8 mouse cellular contexts compared by ENCODE assay signal in the genomic region with DNA sequence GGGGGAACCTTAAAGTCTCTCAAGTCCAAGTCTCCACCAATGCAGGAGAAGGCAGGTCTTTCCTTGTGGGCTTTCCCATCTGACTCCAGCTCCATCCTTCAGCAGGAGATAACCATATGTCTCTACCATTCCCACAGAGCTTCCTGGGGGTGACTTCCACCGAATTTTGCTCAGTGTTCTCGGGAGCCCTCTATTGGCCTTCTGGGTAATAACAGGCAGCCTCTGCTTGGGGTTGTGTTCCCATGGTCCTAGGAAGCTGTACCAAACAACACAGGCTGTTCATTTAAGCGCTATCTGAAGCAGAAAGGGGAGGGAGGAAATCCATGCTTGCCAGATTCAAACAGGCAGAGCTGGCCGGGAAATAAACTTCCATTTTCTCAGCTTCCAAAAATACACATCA.
A peak's percentile ranks its signal among the peaks of the same experiment; 100 is the strongest.
DNase-seq lines count a peak whose midpoint lies in the region; ATAC-seq and TF ChIP-seq lines count a peak whose summit lies in the region.

No protein-coding gene starts in this region.

- no peak overlapping the region for H3K4me2 ChIP-seq in forebrain, postnatal 0 days (ENCODE audit: low read depth)
- no peak overlapping the region for H3K4me2 ChIP-seq in hindbrain, postnatal 0 days (ENCODE audit: low read depth, low read length)

- WGBS in thymus, adult 2 months = 13% methylated on average over 4 of the region's 4 CpGs
- 9% methylated on average over 4 of the region's 4 CpGs for WGBS in forebrain, postnatal 0 days
- WGBS in hindbrain, postnatal 0 days = 5% methylated on average over 4 of the region's 4 CpGs

- H3K9me3 ChIP-seq in forebrain, postnatal 0 days (ENCODE audit: low read length) = no peaks in the 10 kb centered on the region
- H3K9me3 ChIP-seq in hindbrain, postnatal 0 days (ENCODE audit: low read length) = no peaks in the 10 kb centered on the region

- H3K27me3 ChIP-seq in thymus, adult 2 months (ENCODE audit: control insufficient read depth, insufficient read depth, low read length) = no peaks in the 10 kb centered on the region
- no peaks in the 10 kb centered on the region for H3K27me3 ChIP-seq in forebrain, postnatal 0 days (ENCODE audit: insufficient read depth, low read length)
- H3K27me3 ChIP-seq in hindbrain, postnatal 0 days (ENCODE audit: insufficient read depth, low read length) = no peaks in the 10 kb centered on the region

- peak; percentile 76 for ATAC-seq in cerebellum, adult (ENCODE audit: insufficient number of reproducible peaks, low FRiP score, low TSS enrichment)
- peak; percentile 81 for ATAC-seq in forebrain, postnatal 0 days
- ATAC-seq in hindbrain, postnatal 0 days = peak; percentile 38; the same call in 1 of the 2 replicates
- no peak for ATAC-seq in erythroid progenitor cell, adult 5-6 weeks (replicated peaks; ENCODE audit: low FRiP score, poor library complexity, severe bottlenecking)

- no peak overlapping the region for H3K27ac ChIP-seq in thymus, adult 2 months (ENCODE audit: control insufficient read depth, insufficient read depth, low read length)
- no peak overlapping the region for H3K27ac ChIP-seq in forebrain, postnatal 0 days (ENCODE audit: low read depth, low read length)
- H3K27ac ChIP-seq in hindbrain, postnatal 0 days = no peak overlapping the region

- intact Hi-C loops in left cerebral cortex, postnatal 36 days (cut with DNase I) = loop anchor here (5.0 to 10.0 kb wide), 2 partner anchors 208 to 555 kb away; no protein-coding TSS in a partner anchor

- H3K36me3 ChIP-seq in thymus, adult 2 months (ENCODE audit: control insufficient read depth, insufficient read depth, low read length) = no peaks in the 10 kb centered on the region
- H3K36me3 ChIP-seq in forebrain, postnatal 0 days (ENCODE audit: insufficient read depth) = no peaks in the 10 kb centered on the region
- no peaks in the 10 kb centered on the region for H3K36me3 ChIP-seq in hindbrain, postnatal 0 days (ENCODE audit: insufficient read depth, low read length)

- H3K4me1 ChIP-seq in thymus, adult 2 months (replicated peaks; ENCODE audit: control insufficient read depth, insufficient read depth, low read length) = no peaks in the 10 kb centered on the region
- no peaks in the 10 kb centered on the region; the same call in 1 of the 2 replicates for H3K4me1 ChIP-seq in forebrain, postnatal 0 days (ENCODE audit: insufficient read depth)
- H3K4me1 ChIP-seq in hindbrain, postnatal 0 days (ENCODE audit: insufficient read depth, low read length) = no peaks in the 10 kb centered on the region

- TF ChIP-seq POLR2A in thymus, adult 2 months (IDR thresholded peaks at IDR 0.05; ENCODE audit: control insufficient read depth, extremely low read depth, insufficient read depth, low read length, poor library complexity) = no peak

- no peak overlapping the region for H3K9ac ChIP-seq in forebrain, postnatal 0 days
- H3K9ac ChIP-seq in hindbrain, postnatal 0 days (replicated peaks; ENCODE audit: low read length) = no peak overlapping the region

- DNase-seq in thymus, adult 2 months = peak; percentile 5
- no peak for DNase-seq in thymus, postnatal 14 days
- DNase-seq in forebrain, postnatal 0 days = peak; percentile 80
- DNase-seq in hindbrain, postnatal 0 days (ENCODE audit: low spot score) = peak; percentile 76
- peak; percentile 64 to 73 for DNase-seq in left cerebral cortex, postnatal 36 days (ENCODE audit: low spot score in 2 of 2)
- DNase-seq in ovary, postnatal 10 days (ENCODE audit: low spot score) = peak; percentile 22

- no peak overlapping the region for H3K4me3 ChIP-seq in thymus, adult 2 months (ENCODE audit: control insufficient read depth, insufficient read depth, low read length)
- no peak overlapping the region for H3K4me3 ChIP-seq in forebrain, postnatal 0 days (ENCODE audit: low read depth, low read length)
- no peak overlapping the region for H3K4me3 ChIP-seq in hindbrain, postnatal 0 days (ENCODE audit: low read length)

- TF ChIP-seq CTCF in thymus, adult 2 months (IDR thresholded peaks at IDR 0.05; ENCODE audit: borderline replicate concordance, control insufficient read depth, extremely low read depth, insufficient read depth, low read length, poor library complexity) = no peak
- peak; percentile 79 for TF ChIP-seq CTCF in forebrain, postnatal 0 days (IDR thresholded peaks at IDR 0.05; ENCODE audit: low read depth)
- peak; percentile 82 for TF ChIP-seq CTCF in hindbrain, postnatal 0 days (IDR thresholded peaks at IDR 0.05; ENCODE audit: low read depth)
